Mouse (Mus musculus) kidney, postnatal 25 days (tissue): ENCODE results near the gene Tanc2.

ENCODE experiments used
- DNase-seq, 2 experiments: peaks; one replicate each; pipeline ENCODE4 v3.0.0; 2021; ENCODE audit warnings: mixed read lengths in 2 of 2

Tanc2 gene

GRCm38 (mm10) chr11:105959355-105959754 lies 369.6 kb downstream of the Tanc2 start:
- no peak for DNase-seq

- DNase-seq = no peak
Observed at GRCm38 (mm10) chr11:105964691-105965090, 374.9 kb downstream of the Tanc2 start.

GRCm38 (mm10) chr11:105966288-105966687 lies 376.5 kb downstream of the Tanc2 start:
- DNase-seq = no peak

DNA sequence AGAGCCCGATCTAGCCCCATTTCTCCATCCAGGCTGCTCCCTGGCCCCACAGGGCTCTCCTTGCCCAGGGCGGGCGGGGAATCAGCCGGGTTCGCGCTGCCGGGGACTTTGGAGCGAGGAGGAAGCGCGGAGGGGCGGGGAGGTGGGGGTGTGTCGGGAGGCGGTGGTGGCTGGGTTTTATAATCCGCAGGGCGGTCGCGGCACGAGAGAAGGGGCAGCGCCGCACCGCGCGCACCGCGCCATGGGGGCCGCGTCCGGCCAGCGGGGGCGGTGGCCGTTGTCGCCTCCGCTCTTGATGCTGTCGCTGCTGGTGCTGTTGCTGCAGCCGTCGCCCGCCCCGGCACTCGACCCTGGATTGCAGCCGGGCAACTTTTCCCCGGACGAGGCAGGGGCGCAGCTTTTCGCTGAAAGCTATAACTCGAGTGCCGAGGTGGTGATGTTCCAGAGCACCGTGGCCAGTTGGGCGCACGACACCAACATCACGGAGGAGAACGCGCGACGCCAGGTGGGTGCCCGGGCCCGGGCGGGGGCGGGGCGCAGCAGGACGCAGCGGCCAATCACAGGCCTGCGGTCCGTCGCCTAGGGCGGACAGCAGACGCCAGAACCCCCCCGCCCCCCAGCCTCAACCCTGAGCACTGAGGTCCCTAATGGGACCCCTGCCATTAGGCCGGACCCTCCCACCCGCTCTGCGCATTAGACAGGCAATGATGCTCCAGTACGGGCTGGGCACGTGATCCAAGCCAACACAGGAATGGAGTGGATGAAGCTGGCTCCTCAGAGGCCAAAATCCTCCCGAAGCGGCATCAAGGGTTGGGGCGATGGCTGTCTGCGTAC lies 378.2 kb downstream of the Tanc2 start, which contains the start of gene Ace:
Ace (plus strand) TSS at position 205 of the 834 bp plus-strand sequence.
- peak; percentile 71 to 87 for DNase-seq

GRCm38 (mm10) chr11:105968948-105969347 lies 379.2 kb downstream of the Tanc2 start:
- no peak for DNase-seq

DNA sequence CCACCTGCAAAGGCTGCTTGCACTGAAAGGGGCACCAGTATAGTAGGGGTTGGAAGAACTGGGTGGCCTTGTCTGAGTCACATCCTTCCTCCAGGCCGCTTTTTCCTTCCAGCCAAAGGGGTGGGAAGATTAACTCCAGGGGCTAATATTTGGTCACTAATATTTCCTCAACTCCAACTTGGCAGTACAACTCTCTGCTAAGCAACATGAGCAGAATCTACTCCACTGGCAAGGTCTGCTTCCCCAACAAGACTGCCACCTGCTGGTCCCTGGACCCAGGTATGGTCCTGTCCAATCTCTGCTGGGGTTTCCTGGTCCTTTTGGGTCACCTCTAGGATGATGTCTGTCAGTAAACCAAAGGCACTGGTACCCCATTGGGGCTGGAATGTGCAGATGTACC lies 379.7 kb downstream of the Tanc2 start:
- DNase-seq = peak; percentile 79

DNA sequence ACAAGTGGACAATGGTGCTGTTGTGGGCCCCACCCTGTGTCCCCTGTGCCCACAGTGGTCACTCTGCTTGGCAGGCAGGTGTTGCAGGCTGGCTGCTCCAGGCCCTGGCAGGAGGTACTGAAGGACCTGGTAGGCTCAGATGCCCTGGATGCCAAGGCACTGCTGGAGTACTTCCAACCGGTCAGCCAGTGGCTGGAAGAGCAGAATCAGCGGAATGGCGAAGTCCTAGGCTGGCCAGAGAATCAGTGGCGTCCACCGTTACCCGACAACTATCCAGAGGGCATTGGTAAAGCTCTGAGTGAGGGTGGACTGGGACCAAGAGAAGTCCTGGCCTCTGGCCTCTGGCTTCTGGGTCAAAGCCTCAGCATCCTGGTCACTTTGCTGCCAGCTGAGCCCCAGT lies 384.8 kb downstream of the Tanc2 start:
- DNase-seq = peak; percentile 80 to 89

GRCm38 (mm10) chr11:105975050-105975449 lies 385.3 kb downstream of the Tanc2 start:
- peak in 1 of 2 experiments; percentile 59 for DNase-seq

GRCm38 (mm10) chr11:105975636-105976035 lies 385.9 kb downstream of the Tanc2 start:
- no peak for DNase-seq

DNA sequence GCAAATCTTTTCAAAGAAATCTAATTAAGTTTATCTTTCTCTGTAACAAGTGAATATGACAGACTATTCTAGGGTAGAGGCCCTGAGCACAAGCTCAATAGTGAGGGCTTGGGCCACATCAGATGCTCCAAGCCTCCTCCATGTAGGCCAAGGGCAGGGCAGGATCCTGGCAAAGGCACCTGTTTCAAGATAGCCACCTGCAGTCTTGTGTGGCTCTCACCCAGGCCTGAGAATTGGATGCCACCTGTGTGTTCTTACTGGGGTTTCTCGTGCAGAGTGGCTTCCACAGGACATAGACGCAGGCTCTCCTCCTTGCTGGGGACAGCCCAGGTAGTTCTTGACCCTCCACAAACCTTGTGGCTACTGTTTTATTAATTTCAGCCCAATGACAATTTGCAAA lies 388.4 kb downstream of the Tanc2 start:
- DNase-seq = no peak

GRCm38 (mm10) chr11:105978634-105979033 lies 388.8 kb downstream of the Tanc2 start:
- DNase-seq = no peak
